Mouse (Mus musculus) intestine, embryonic 14.5 days (tissue): ENCODE measurements at regions not wholly inside any gene's neighbourhood (a gene's known extent, or its start where the extent isn't known, plus 50 kb on each side); places are given as distances from the start of the nearest gene placed in this dataset.

Experiments
- ATAC-seq: fragments of 200-750 bp; cut with Nextera tagmentation; replicated peaks from 2 replicates; pipeline ENCODE4 v1.8.0; 2017; ENCODE audit warnings: low read depth, moderate number of reproducible peaks, moderate TSS enrichment, moderate library complexity; ENCODE audit not compliant: low FRiP score, low TSS enrichment
- DNase-seq: peaks from one replicate; pipeline ENCODE4 v3.0.0-alpha.2; 2018; ENCODE audit warnings: low spot score
- H3K27ac ChIP-seq: fragments of 300-500 bp; sonication (generic); 2 replicates; pipeline ENCODE4 v1.5.1; 2014; ENCODE audit warnings: low read depth, mild to moderate bottlenecking, control low read depth
- H3K27me3 ChIP-seq: fragments of 300-500 bp; sonication (generic); replicated peaks from 2 replicates; pipeline ENCODE4 v1.6.1; 2014; ENCODE audit warnings: low read length, control low read depth; ENCODE audit not compliant: control insufficient read depth, insufficient read depth
- H3K36me3 ChIP-seq: fragments of 300-500 bp; sonication (generic); 2 replicates; pipeline ENCODE4 v1.6.1; 2014; ENCODE audit warnings: low read length, control low read depth; ENCODE audit not compliant: control insufficient read depth, insufficient read depth
- H3K4me1 ChIP-seq: fragments of 300-500 bp; sonication (generic); replicated peaks from 2 replicates; pipeline ENCODE4 v1.6.1; 2014; ENCODE audit warnings: low read length, control low read depth, mixed read lengths; ENCODE audit not compliant: control insufficient read depth, insufficient read depth
- H3K4me2 ChIP-seq: fragments of 300-500 bp; sonication (generic); 2 replicates; pipeline ENCODE4 v1.6.1; 2014; ENCODE audit warnings: low read length
- H3K4me3 ChIP-seq: fragments of 300-500 bp; sonication (generic); 2 replicates; pipeline ENCODE4 v1.5.1; 2014; ENCODE audit warnings: low read depth, low read length, control low read depth, mixed read lengths
- H3K9ac ChIP-seq: fragments of 300-500 bp; sonication (generic); 2 replicates; pipeline ENCODE4 v1.6.1; 2014; ENCODE audit warnings: mild to moderate bottlenecking, low read length
- H3K9me3 ChIP-seq: fragments of 300-500 bp; sonication (generic); 2 replicates; pipeline ENCODE4 v1.6.1; 2016; ENCODE audit warnings: low read length, control low read depth; ENCODE audit not compliant: control insufficient read depth
- WGBS: fragments of 180-500 bp; shearing (Covaris S2); extraction: QIAGEN DNeasy Blood & Tissue Kit; methylation state at CpG from one replicate; pipeline ENCODE4 v1.1.7; 2014; 5-methylcytosine and 5-hydroxymethylcytosine counted together

DNA sequence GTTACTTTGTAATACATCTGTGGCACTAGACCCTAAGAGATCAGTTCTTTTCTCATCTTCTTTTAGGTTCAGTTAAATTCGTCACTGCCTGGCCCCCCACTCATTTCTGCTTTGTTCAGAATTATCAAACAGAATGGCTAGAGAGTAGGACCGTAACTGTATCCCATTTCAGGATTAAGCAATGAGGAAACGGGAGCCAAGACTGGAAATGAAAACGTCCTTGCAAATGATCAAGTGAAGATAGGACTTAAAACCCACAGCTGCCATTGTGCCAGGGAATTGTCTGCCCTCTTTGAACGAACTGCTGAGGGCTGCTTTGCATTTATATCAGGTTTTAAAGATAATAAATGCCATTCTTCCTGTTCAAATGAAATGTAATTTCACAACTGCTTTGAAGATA is 133.7 kb upstream of the Peli2 start:
- ATAC-seq (no peak), DNase-seq (no peak)
- Histone ChIP-seq H3K4me3 (no peak overlapping the region), H3K27ac (no peak overlapping the region), H3K4me2 (no peak overlapping the region), H3K27me3 (no peaks in the 10 kb centered on the region), H3K9ac (no peak overlapping the region), H3K4me1 (no peaks in the 10 kb centered on the region), H3K9me3 (no peaks in the 10 kb centered on the region), H3K36me3 (no peaks in the 10 kb centered on the region)
- 30% methylated on average over 5 of the region's 5 CpGs for WGBS

DNA sequence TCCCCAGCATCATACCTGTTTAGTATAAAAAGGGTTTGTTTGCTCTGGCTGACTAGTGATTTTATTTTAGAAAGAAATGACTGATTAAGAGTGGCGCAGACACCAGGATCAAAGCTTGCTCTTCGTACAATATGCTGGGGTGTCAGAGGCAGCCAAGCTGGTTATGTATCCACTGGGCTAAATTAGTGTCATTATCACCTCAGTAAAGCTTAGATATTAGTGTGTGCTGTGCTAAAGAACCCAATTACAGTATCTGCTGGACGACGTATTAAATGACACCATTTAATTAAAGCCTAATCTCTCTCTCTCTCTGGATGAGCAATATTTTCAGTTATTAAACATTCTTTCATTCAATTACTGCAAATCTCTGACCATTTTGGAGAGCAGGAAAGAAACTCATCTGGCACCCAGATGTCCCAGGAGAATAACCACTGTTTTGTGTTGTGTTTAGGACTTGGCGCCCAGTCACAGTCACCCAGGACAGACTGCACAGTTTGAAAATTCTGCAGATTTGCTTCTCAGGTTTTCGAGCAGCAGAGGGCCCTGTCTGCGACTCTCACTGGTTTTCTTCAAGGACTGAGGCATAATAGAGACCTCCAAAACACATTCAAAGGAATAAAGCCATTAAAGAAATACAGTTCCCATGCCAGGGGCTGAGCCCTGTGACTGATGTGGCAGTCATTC is 133.1 kb upstream of the Peli2 start:
- ATAC-seq (no peak), DNase-seq (no peak)
- H3K9me3 ChIP-seq, result no peaks in the 10 kb centered on the region
- H3K9ac ChIP-seq, result no peak overlapping the region
- H3K27ac ChIP-seq, result no peak overlapping the region
- WGBS, result 69% methylated on average over 7 of the region's 7 CpGs
- H3K27me3 ChIP-seq, result no peaks in the 10 kb centered on the region
- no peaks in the 10 kb centered on the region for H3K4me1 ChIP-seq
- H3K36me3 ChIP-seq, result no peaks in the 10 kb centered on the region
- no peak overlapping the region for H3K4me2 ChIP-seq
- H3K4me3 ChIP-seq, result no peak overlapping the region

DNA sequence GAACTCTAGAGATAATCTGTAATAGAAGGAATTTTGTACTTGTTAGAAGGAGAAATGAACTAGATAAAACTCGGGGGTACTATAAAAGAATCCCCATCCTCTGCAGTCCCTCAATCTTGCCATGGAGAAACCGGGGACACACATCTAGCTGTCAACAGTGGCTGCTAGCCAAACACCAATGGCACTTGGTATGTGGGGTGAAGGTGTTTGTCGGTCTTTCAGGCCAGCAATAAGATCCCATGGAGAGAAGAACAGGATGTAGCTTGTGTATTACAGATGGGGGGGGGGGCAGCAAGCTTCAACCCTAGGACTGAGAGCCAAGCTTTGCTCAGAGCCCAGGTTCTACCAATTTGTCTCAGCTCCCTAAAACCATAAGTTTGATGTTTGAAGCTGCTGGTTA is 132.5 kb upstream of the Peli2 start:
- Histone ChIP-seq H3K4me1 (no peaks in the 10 kb centered on the region), H3K36me3 (no peaks in the 10 kb centered on the region), H3K4me3 (no peak overlapping the region), H3K9ac (no peak overlapping the region), H3K27me3 (no peaks in the 10 kb centered on the region), H3K9me3 (no peaks in the 10 kb centered on the region), H3K4me2 (no peak overlapping the region), H3K27ac (no peak overlapping the region)
- ATAC-seq (no peak), DNase-seq (no peak)
- 67% methylated on average over 3 of the region's 3 CpGs for WGBS

DNA sequence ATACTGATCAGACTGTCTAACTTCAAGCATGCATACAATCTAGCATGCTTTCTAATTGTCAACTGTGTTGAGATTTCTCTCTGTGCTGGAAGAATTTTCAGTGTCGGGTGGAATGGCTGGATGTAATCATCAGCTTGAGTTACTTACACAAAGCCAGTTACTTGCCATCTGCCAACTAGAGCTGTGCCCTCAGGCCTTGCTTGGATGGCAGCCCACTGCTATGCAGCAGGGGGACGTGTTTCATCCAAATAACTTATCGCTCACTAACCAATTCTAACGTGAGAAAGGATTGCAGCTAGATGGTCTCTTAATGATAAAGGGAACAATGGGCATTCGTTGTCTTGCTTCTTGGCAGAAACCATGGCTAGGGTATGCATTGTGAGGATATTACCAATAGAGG is 131.3 kb upstream of the Peli2 start:
- no peak overlapping the region for H3K4me3 ChIP-seq
- no peak overlapping the region for H3K9ac ChIP-seq
- DNase-seq (no peak), ATAC-seq (no peak)
- no peaks in the 10 kb centered on the region for H3K9me3 ChIP-seq
- WGBS, result 76% methylated on average over 5 of the region's 5 CpGs
- H3K27me3 ChIP-seq, result no peaks in the 10 kb centered on the region
- no peaks in the 10 kb centered on the region for H3K4me1 ChIP-seq
- no peak overlapping the region for H3K27ac ChIP-seq
- no peak overlapping the region for H3K4me2 ChIP-seq
- no peaks in the 10 kb centered on the region for H3K36me3 ChIP-seq

DNA sequence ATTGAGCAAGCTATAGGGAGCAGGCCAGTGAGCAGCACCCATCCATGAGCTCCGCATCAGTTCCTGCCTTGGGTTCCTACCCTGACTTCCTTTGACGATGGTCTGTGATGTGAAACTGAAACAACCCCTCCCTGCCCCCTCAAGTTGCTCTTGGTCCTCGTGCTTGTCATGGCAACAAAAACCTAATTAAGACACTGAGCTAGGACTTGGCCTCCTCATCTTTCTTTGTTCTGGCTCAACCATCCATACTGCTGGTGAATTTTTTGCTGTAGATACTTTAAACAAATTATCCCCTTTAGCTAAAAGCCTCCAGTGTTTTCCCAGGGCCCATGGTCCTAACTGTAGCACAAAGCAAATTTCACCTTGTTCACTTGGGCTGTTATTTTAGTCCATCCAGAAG is 129.9 kb upstream of the Peli2 start:
- H3K36me3 ChIP-seq, result no peaks in the 10 kb centered on the region
- no peak overlapping the region for H3K9ac ChIP-seq
- no peak overlapping the region for H3K27ac ChIP-seq
- no peaks in the 10 kb centered on the region for H3K9me3 ChIP-seq
- H3K27me3 ChIP-seq, result no peaks in the 10 kb centered on the region
- ATAC-seq (no peak), DNase-seq (no peak)
- H3K4me1 ChIP-seq, result no peaks in the 10 kb centered on the region
- H3K4me3 ChIP-seq, result no peak overlapping the region
- 85% methylated on average over 3 of the region's 3 CpGs for WGBS
- H3K4me2 ChIP-seq, result no peak overlapping the region

DNA sequence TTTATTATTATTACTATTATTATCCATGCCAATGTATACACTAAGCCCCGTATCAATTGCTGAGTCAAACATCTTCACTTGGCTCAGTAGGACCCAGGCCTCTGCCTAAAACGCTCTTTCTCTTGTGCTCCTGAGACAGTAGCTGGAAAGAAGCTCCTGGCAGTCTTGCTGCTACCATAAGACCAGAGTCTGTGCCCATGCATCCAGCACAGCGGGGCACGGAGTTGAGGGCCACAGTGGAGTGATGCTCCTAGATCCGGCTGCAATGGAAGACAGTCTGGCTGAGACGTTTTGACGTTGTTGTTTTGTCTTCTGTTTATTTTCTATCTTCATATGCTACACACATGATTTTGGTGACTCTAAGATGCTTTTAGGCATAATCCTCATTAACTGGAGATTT is 129.1 kb upstream of the Peli2 start:
- Histone ChIP-seq H3K36me3 (no peaks in the 10 kb centered on the region), H3K4me1 (no peaks in the 10 kb centered on the region), H3K4me3 (no peak overlapping the region), H3K9me3 (no peaks in the 10 kb centered on the region), H3K9ac (no peak overlapping the region), H3K27me3 (no peaks in the 10 kb centered on the region), H3K27ac (no peak overlapping the region), H3K4me2 (no peak overlapping the region)
- ATAC-seq, result no peak
- WGBS, result 88% methylated on average over 7 of the region's 7 CpGs
- no peak for DNase-seq

DNA sequence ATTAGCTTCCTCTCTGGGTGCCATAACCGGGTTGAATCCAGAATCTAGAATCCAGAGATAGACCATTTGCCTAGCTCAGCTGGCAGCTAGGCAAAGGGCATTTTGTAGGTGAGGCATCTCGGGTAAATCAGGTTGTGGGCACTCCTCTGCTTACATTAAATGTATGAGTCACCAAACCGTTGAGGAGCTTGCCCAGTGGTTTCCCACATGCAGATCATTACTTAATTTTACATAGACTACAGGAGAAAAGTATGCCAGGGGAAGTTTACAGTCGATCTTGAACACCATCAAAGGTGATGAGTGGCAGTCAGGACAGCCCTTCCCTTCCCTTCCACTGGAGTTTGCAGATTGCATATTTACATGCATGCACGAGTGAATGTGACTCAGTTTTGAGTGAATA is 128.5 kb upstream of the Peli2 start:
- WGBS, result 78% methylated on average over 5 of the region's 5 CpGs
- no peaks in the 10 kb centered on the region for H3K9me3 ChIP-seq
- ATAC-seq, result no peak

DNA sequence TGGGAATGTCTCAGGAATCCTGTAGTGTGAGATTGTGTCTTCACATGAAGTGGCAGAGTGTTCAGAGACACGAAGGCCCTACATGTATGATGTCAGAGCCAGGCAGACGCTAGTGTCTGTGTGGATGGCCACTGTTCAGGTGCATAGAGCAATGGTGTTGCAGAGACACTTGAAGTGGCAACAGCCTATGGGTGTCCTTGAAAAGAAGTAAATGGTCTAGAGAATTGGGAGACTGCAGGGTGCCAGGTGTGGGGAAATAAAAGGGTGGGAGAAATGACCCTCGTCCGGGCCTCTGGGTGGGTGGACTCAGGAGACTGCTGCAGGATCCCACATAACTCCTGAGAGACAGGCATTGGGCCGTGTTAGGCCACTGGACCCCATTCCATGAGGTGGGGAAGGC is 127.8 kb upstream of the Peli2 start:
- DNase-seq, result no peak
- WGBS, result 86% methylated on average over 5 of the region's 5 CpGs
- H3K9me3 ChIP-seq, result no peaks in the 10 kb centered on the region
- H3K36me3 ChIP-seq, result no peaks in the 10 kb centered on the region
- no peak overlapping the region for H3K4me3 ChIP-seq
- H3K4me2 ChIP-seq, result no peak overlapping the region
- H3K27me3 ChIP-seq, result no peaks in the 10 kb centered on the region
- no peak for ATAC-seq
- H3K4me1 ChIP-seq, result no peaks in the 10 kb centered on the region
- H3K9ac ChIP-seq, result no peak overlapping the region
- H3K27ac ChIP-seq, result no peak overlapping the region

More for the DNA sequence above, 128.5 kb upstream of the Peli2 start:
- H3K36me3 ChIP-seq, result no peaks in the 10 kb centered on the region
- no peak overlapping the region for H3K9ac ChIP-seq
- no peak overlapping the region for H3K4me3 ChIP-seq
- H3K27me3 ChIP-seq, result no peaks in the 10 kb centered on the region
- no peak overlapping the region for H3K4me2 ChIP-seq
- DNase-seq, result no peak
- H3K27ac ChIP-seq, result no peak overlapping the region
- H3K4me1 ChIP-seq, result no peaks in the 10 kb centered on the region

DNA sequence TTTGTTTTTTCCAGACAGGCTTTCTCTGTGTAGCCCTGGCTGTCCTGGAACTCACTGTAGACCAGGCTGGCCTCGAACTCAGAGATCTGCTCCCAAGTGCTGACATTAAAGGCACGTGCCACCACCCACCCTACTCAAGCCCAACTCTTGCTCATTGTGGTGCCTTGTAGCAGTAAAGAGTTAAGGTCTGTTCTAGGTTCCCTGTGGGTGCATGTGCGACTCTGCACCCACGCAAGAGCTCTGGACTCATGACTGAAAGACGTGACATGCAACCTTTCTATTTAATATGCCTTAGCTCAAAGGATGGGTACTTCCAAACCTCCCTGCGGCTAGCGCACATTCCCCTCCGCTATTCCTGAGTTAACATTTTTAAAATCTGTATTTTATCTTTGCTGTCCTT is 121.7 kb upstream of the Peli2 start:
- WGBS, result 89% methylated on average over 8 of the region's 8 CpGs
- ATAC-seq (no peak), DNase-seq (no peak)
- Histone ChIP-seq H3K9me3 (no peaks in the 10 kb centered on the region), H3K36me3 (no peaks in the 10 kb centered on the region), H3K27me3 (no peaks in the 10 kb centered on the region), H3K4me3 (no peak overlapping the region), H3K27ac (no peak overlapping the region), H3K9ac (no peak overlapping the region), H3K4me1 (no peaks in the 10 kb centered on the region), H3K4me2 (no peak overlapping the region)
